Mouse (Mus musculus) megakaryocyte, embryonic 14.5 days (primary cell): Measurements from ENCODE around the gene Olfr1347.

Source experiments
- FLI1 ChIP-seq: IDR thresholded peaks from 2 replicates; pipeline ENCODE4 v1.6.1; 2012; ENCODE audit warnings: low read length, inconsistent platforms, mixed read lengths
- GATA1 ChIP-seq: IDR thresholded peaks from 3 replicates; pipeline ENCODE4 v1.6.1; 2012; ENCODE audit warnings: mixed read lengths, low read length, inconsistent platforms, borderline replicate concordance

- TF ChIP-seq GATA1 (no peak), FLI1 (no peak)
Observed at GRCm38 (mm10) chr7:6525001-6525400, 25.4 kb upstream of the Olfr1347 start.
